Mouse (Mus musculus) intestine, embryonic 14.5 days (tissue): ENCODE data around the gene Prkag2. TPM values are rescaled to one million over a fixed set of nuclear protein-coding genes. Genes with fewer than 3 reads are reported as not detected.
A peak's percentile ranks its signal among the peaks of the same experiment; 100 is the strongest.

Experiments
- ATAC-seq: fragments of 200-750 bp; cut with Nextera tagmentation; replicated peaks from 2 replicates; pipeline ENCODE4 v1.8.0; 2017; ENCODE audit warnings: low read depth, moderate number of reproducible peaks, moderate TSS enrichment, moderate library complexity; ENCODE audit not compliant: low FRiP score, low TSS enrichment
- DNase-seq: peaks from one replicate; pipeline ENCODE4 v3.0.0-alpha.2; 2018; ENCODE audit warnings: low spot score
- H3K27ac ChIP-seq: fragments of 300-500 bp; sonication (generic); 2 replicates; pipeline ENCODE4 v1.5.1; 2014; ENCODE audit warnings: low read depth, mild to moderate bottlenecking, control low read depth
- H3K27me3 ChIP-seq: fragments of 300-500 bp; sonication (generic); replicated peaks from 2 replicates; pipeline ENCODE4 v1.6.1; 2014; ENCODE audit warnings: low read length, control low read depth; ENCODE audit not compliant: control insufficient read depth, insufficient read depth
- H3K36me3 ChIP-seq: fragments of 300-500 bp; sonication (generic); 2 replicates; pipeline ENCODE4 v1.6.1; 2014; ENCODE audit warnings: low read length, control low read depth; ENCODE audit not compliant: control insufficient read depth, insufficient read depth
- H3K4me1 ChIP-seq: fragments of 300-500 bp; sonication (generic); replicated peaks from 2 replicates; pipeline ENCODE4 v1.6.1; 2014; ENCODE audit warnings: low read length, control low read depth, mixed read lengths; ENCODE audit not compliant: control insufficient read depth, insufficient read depth
- H3K4me2 ChIP-seq: fragments of 300-500 bp; sonication (generic); 2 replicates; pipeline ENCODE4 v1.6.1; 2014; ENCODE audit warnings: low read length
- H3K4me3 ChIP-seq: fragments of 300-500 bp; sonication (generic); 2 replicates; pipeline ENCODE4 v1.5.1; 2014; ENCODE audit warnings: low read depth, low read length, control low read depth, mixed read lengths
- H3K9ac ChIP-seq: fragments of 300-500 bp; sonication (generic); 2 replicates; pipeline ENCODE4 v1.6.1; 2014; ENCODE audit warnings: mild to moderate bottlenecking, low read length
- H3K9me3 ChIP-seq: fragments of 300-500 bp; sonication (generic); 2 replicates; pipeline ENCODE4 v1.6.1; 2016; ENCODE audit warnings: low read length, control low read depth; ENCODE audit not compliant: control insufficient read depth
- WGBS: fragments of 180-500 bp; shearing (Covaris S2); extraction: QIAGEN DNeasy Blood & Tissue Kit; methylation state at CpG from one replicate; pipeline ENCODE4 v1.1.7; 2014; 5-methylcytosine and 5-hydroxymethylcytosine counted together
- polyA plus RNA-seq: library from polyadenylated mRNA; unstranded; fragments of >200 nt; fragmentation: Nextera tagmentation; extraction: Ambion mirVana; gene quantifications from 2 replicates; pipeline ENCODE4 v1.2.1, GENCODE M21; 2014

Prkag2 gene
- polyA plus RNA-seq: 52.1 and 54.0 TPM in 2 replicates

DNA sequence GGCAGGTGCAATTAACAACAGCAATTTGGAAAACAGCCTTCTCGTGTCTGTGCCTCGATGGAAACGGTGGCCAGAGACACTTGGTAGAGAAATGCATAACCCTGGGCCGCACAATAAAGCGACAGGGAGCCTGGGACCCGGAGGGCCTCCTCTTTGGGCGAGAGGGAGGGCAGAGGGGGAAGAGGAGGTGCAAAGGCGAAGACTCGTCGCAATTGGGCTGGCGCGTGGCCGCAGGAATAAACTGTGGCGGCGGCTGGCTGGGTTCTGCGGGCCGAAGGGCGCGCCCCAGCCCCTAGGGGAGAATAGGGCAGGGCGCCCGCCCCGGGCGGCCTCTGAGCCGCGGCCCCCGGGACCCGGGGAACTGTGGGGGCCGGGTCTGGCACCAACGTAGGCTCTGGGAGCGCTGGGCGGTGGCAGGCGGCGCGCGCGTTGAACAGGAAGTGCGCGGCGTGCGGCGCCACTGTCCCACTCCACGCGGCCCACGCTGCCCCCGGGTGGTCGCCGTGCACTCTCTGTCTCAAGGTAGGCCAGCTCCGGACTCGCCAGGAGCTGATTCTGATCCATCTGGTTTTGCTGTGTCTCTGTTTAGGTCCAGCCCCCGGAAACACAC lies at the start of gene Prkag2:
Prkag2 (minus strand) TSS at position 127 of the 610 bp plus-strand sequence.
- Histone ChIP-seq H3K9me3 (no peaks in the 10 kb centered on the region), H3K27ac (no peak within 1 kb of the TSS), H3K9ac (peak within 1 kb of the TSS; percentile 56), H3K36me3 (no peaks in the 10 kb centered on the region), H3K27me3 (peaks cover 24% of the 10 kb centered on the region), H3K4me2 (peak within 1 kb of the TSS; percentile 96), H3K4me1 (no peaks in the 10 kb centered on the region), H3K4me3 (peak within 1 kb of the TSS; percentile 45)
- ATAC-seq: peak; percentile 74
- peak; percentile 86 for DNase-seq
- under 1% methylated on average over 42 of the region's 50 CpGs for WGBS

DNA sequence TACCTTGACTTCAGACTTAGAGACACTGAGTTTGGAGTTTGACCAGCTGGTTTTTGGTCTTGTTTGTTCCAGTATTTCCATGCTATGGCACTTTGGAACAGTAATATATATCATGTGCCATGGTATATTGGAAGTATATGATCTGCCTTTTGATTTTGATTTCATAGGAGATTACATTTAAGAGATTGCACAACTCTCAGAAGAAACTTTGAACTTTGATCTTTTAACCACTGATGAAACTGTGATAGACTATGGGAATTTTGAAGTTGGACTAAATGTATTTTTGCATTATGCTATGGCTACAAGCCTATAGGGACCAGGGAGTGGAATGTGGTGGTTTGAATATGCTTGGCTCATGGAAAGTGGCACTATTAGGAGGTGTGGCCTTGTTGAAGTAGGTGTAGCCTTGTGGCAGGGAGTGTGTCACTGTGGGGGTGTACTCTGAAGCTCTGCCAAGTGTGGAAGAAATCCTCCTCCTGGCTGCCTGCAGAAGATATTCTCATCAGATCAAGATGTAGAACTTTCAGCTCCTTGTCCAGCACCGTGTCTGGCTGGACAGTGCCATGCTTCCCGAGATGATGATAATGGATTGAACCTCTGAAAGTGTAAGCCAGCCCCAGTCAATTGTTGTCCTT lies 49.0 kb upstream of the Prkag2 start:
- no peak overlapping the region for H3K27ac ChIP-seq
- H3K9ac ChIP-seq: no peak overlapping the region
- no peak overlapping the region for H3K4me2 ChIP-seq
- no peak overlapping the region for H3K4me3 ChIP-seq
- no peaks in the 10 kb centered on the region for H3K36me3 ChIP-seq
- no peaks in the 10 kb centered on the region for H3K4me1 ChIP-seq
- H3K9me3 ChIP-seq: no peaks in the 10 kb centered on the region
- no peaks in the 10 kb centered on the region for H3K27me3 ChIP-seq
- no peak for ATAC-seq
- WGBS: 77% methylated on average over 2 of the region's 2 CpGs
- DNase-seq: peak; percentile 35

DNA sequence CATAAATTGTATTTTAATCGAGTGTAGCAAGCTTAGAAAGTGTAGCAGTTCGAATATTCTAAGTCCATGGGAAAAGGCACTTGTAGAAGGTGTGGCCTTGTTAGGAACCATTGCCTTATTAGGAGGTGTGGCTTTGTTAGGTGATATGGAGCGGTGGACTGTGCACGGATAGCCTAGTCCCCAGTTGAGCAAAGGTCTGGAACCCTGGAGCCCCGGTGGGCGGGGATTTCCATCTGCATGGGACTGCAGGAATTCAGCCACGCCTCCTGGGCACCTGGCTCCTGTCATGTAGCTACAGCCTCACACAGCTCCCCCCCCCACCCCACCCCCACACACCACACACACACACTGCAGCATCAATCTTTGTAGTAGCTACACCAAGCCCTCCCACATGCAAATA lies 46.3 kb upstream of the Prkag2 start:
- Histone ChIP-seq H3K27ac (no peak overlapping the region), H3K27me3 (no peaks in the 10 kb centered on the region), H3K9me3 (no peaks in the 10 kb centered on the region), H3K36me3 (no peaks in the 10 kb centered on the region), H3K4me2 (no peak overlapping the region), H3K4me3 (no peak overlapping the region), H3K4me1 (no peaks in the 10 kb centered on the region), H3K9ac (no peak overlapping the region)
- peak; percentile 10 for DNase-seq
- 64% methylated on average over 7 of the region's 7 CpGs for WGBS
- ATAC-seq: no peak

DNA sequence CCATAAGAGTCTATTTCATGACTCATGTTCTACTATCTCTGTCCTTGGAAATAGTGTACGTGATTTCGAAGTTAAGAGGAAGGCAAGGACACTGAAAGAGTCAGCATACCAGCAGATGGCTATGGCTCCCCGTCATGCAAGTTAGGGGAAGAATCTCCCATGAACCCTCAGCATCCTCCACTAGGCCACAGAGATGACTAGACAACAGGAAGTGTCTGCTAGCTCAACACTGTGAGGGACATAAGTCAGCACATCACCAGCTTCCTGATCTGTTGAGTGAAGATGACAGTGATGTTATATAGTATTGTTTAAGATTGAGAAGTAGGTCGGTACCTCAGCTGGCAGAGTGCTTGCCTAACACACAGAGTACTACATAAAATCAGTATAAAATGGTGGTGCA lies 27.4 kb upstream of the Prkag2 start:
- H3K4me1 ChIP-seq: no peaks in the 10 kb centered on the region
- no peak overlapping the region for H3K9ac ChIP-seq
- H3K9me3 ChIP-seq: no peaks in the 10 kb centered on the region
- H3K27me3 ChIP-seq: no peaks in the 10 kb centered on the region
- H3K36me3 ChIP-seq: no peaks in the 10 kb centered on the region
- DNase-seq: no peak
- no peak for ATAC-seq
- no peak overlapping the region for H3K4me3 ChIP-seq
- H3K4me2 ChIP-seq: no peak overlapping the region
- 89% methylated on average over 4 of the region's 4 CpGs for WGBS
- no peak overlapping the region for H3K27ac ChIP-seq

DNA sequence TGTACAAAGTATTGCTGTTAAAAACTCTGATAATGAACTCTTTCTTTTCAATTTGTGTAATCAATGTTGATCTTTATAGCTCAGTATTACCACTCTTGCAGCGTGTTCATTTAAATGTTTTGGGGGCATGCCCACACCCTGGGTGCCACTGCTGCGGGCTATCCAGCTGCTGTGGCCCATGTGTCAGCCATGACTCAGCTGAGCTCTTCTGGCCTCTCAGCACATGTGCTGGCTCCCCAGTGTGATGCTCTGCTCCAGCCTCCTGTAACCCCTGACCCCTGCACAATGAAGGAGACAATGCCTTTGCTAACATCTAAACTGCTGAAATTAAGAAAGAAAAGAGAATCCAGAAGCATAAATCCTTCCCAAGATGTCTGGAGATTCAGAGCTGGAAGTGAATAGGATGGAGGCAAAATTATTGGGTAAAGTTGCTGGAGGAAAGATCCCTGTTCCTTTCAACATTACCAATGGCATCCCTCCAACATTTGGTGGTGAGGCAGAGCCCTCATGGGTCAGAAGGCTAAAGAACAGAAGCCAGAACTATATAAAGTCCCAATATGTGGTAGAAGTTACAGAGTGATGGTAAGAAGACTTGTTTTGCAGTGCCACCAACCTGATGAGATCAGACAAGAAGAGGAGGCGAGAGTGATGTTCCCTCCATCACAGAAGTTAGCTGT lies 25.6 kb upstream of the Prkag2 start:
- WGBS: 82% methylated on average over 3 of the region's 3 CpGs

DNA sequence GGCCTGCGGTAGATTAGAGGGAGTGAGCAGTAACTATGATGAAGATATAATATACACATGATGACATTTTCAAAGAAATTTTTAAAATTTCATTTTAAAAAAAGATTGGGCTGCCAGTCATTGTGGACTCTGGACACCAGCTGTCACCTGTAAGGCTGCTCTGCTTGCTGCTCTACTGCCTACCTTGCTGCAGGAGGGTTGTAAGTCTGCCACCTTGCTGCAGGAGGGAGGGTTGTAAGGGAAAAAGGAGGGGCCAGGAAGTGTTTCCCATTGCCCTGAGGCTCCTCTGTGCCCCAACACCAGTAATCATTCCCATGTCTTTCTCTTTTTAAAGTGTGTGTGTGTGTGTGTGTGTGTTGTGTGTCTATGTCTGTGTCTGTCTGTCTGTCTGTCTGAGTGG lies 22.1 kb upstream of the Prkag2 start:
- Histone ChIP-seq H3K9ac (no peak overlapping the region), H3K27ac (no peak overlapping the region), H3K27me3 (no peaks in the 10 kb centered on the region), H3K4me1 (no peaks in the 10 kb centered on the region), H3K4me3 (no peak overlapping the region), H3K36me3 (no peaks in the 10 kb centered on the region), H3K9me3 (no peaks in the 10 kb centered on the region), H3K4me2 (no peak overlapping the region)
- ATAC-seq (no peak), DNase-seq (peak; percentile 24)
- WGBS: 87% methylated on average over 1 of the region's 1 CpGs

More for the DNA sequence above, 25.6 kb upstream of the Prkag2 start:
- Histone ChIP-seq H3K4me3 (no peak overlapping the region), H3K27ac (no peak overlapping the region), H3K4me1 (no peaks in the 10 kb centered on the region), H3K9ac (no peak overlapping the region), H3K27me3 (no peaks in the 10 kb centered on the region), H3K9me3 (no peaks in the 10 kb centered on the region), H3K36me3 (no peaks in the 10 kb centered on the region), H3K4me2 (no peak overlapping the region)
- ATAC-seq (no peak), DNase-seq (peak; percentile 12)

DNA sequence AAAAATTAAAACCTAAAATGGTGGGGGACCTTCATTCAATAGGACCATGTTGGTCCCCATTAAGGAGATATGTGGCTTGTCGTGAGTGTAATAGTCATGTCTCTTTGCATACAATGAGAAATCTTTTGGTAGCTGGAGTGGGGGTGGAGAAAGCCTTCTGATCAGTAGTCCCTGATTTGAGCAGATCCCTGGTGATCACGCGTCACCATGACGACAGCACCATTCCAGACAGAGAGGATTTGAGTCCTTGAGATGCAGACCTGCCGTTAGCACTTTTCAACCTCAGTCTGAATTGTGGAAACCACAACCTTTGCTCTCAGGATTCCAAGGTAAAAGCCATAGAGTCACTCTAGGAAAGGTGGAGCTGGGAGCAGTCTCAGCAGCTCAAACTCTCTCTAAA lies 18.7 kb upstream of the Prkag2 start:
- Histone ChIP-seq H3K36me3 (no peaks in the 10 kb centered on the region), H3K9ac (no peak overlapping the region), H3K4me1 (no peaks in the 10 kb centered on the region), H3K9me3 (no peaks in the 10 kb centered on the region), H3K27ac (no peak overlapping the region), H3K4me3 (no peak overlapping the region), H3K4me2 (no peak overlapping the region), H3K27me3 (no peaks in the 10 kb centered on the region)
- 81% methylated on average over 5 of the region's 5 CpGs for WGBS
- peak; percentile 33 for DNase-seq
- ATAC-seq: no peak

DNA sequence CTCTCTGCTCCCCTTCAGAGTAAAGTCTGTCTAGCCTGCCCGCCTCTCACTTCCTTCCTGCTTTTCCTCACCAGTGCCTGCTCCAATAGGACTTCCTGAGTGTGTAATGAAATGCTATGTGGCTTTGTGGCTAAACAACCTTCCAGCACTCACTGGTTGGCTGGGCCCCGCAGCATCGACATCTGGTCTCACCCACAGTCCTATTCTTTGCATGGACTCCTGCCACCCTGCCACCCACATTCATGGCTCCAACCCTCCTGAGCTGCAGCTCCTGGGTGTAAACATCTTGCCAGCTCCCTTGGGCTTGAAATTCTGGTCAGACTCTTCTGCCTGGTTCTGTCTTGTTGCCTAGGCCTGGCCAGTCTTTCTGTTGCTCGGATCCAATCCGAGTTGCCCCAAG lies 15.6 kb upstream of the Prkag2 start:
- no peak overlapping the region for H3K4me3 ChIP-seq
- 75% methylated on average over 5 of the region's 5 CpGs for WGBS
- H3K4me1 ChIP-seq: no peaks in the 10 kb centered on the region
- no peak overlapping the region for H3K4me2 ChIP-seq
- H3K9me3 ChIP-seq: no peaks in the 10 kb centered on the region
- no peaks in the 10 kb centered on the region for H3K36me3 ChIP-seq
- ATAC-seq: no peak
- no peak overlapping the region for H3K27ac ChIP-seq
- peak; percentile 39 for DNase-seq
- no peak overlapping the region for H3K9ac ChIP-seq
- no peaks in the 10 kb centered on the region for H3K27me3 ChIP-seq
